Mouse (Mus musculus) liver, embryonic 11.5 days (tissue): ENCODE data around the gene Hif3a. TPM values are rescaled to one million over a fixed set of nuclear protein-coding genes. Genes with fewer than 3 reads are reported as not detected.
A peak's percentile ranks its signal among the peaks of the same experiment; 100 is the strongest.

Experiments used
- ATAC-seq: fragments of 200-750 bp; cut with Nextera tagmentation; replicated peaks from 2 replicates; pipeline ENCODE4 v1.8.0; 2017; ENCODE audit warnings: moderate number of reproducible peaks, mild to moderate bottlenecking, moderate TSS enrichment, moderate library complexity; ENCODE audit not compliant: low FRiP score
- DNase-seq: peaks from one replicate; pipeline ENCODE4 v3.0.0-alpha.2; 2017; ENCODE audit warnings: low spot score
- H3K27ac ChIP-seq: fragments of 300-500 bp; sonication (generic); 2 replicates; pipeline ENCODE4 v1.5.1; 2014; ENCODE audit warnings: mild to moderate bottlenecking, low read depth, low read length, control low read depth
- H3K27me3 ChIP-seq: fragments of 300-500 bp; sonication (generic); replicated peaks from 2 replicates; pipeline ENCODE4 v1.6.1; 2014; ENCODE audit warnings: low read length, mixed read lengths; ENCODE audit not compliant: control insufficient read depth, insufficient read depth
- H3K36me3 ChIP-seq: fragments of 300-500 bp; sonication (generic); 2 replicates; pipeline ENCODE4 v1.6.1; 2014; ENCODE audit warnings: mild to moderate bottlenecking, low read length, moderate library complexity, mixed read lengths; ENCODE audit not compliant: control insufficient read depth, insufficient read depth
- H3K4me1 ChIP-seq: fragments of 300-500 bp; sonication (generic); replicated peaks from 2 replicates; pipeline ENCODE4 v1.6.1; 2014; ENCODE audit warnings: low read length, mixed read lengths; ENCODE audit not compliant: control insufficient read depth, insufficient read depth
- H3K4me2 ChIP-seq: fragments of 300-500 bp; sonication (generic); 2 replicates; pipeline ENCODE4 v1.6.1; 2014; ENCODE audit warnings: mild to moderate bottlenecking, control low read depth, moderate library complexity
- H3K4me3 ChIP-seq: fragments of 300-500 bp; sonication (generic); 2 replicates; pipeline ENCODE4 v1.5.1; 2014; ENCODE audit warnings: low read depth, low read length, control low read depth
- H3K9ac ChIP-seq: fragments of 300-500 bp; sonication (generic); 2 replicates; pipeline ENCODE4 v1.6.1; 2014; ENCODE audit warnings: low read depth, low read length, control low read depth
- H3K9me3 ChIP-seq: fragments of 300-500 bp; sonication (generic); 2 replicates; pipeline ENCODE4 v1.6.1; 2016; ENCODE audit warnings: low read length, inconsistent platforms, mixed read lengths; ENCODE audit not compliant: control insufficient read depth
- WGBS: fragments of 180-500 bp; shearing (Covaris S2); extraction: QIAGEN DNeasy Blood & Tissue Kit; methylation state at CpG from one replicate; pipeline ENCODE4 v1.1.7; 2014; 5-methylcytosine and 5-hydroxymethylcytosine counted together
- polyA plus RNA-seq: library from polyadenylated mRNA; unstranded; fragments of >200 nt; fragmentation: Nextera tagmentation; extraction: Ambion mirVana; gene quantifications from 2 replicates; pipeline ENCODE4 v1.2.1, GENCODE M21; 2014

Gene Hif3a
- polyA plus RNA-seq, 1 experiment from 2014 or later: 28.3 TPM

- no peak for ATAC-seq
- no peaks in the 10 kb centered on the region for H3K9me3 ChIP-seq
Measured at GRCm38 (mm10) chr7:17030239-17030638, 32.0 kb downstream of the Hif3a start.

DNA sequence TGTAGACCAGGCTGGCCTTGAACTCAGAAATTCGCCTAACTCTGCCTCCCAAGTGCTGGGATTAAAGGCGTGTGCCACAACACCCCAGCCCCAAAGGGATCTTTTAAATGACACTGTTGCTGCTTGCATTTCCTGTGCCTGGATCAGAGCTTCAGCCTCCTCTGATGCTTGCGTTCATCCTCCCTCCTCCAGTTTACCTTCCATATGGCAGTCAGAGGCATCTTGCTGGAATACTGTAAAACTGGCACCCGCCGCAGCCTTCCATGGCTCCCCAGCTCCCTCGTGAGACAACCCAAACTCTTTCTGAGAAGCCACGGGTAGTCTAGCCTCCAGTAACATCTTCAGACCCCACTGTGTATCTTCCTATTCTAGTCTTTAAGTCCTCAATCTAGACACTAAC is 33.3 kb downstream of the Hif3a start:
- Histone ChIP-seq H3K4me2 (no peak overlapping the region), H3K4me3 (no peak overlapping the region), H3K4me1 (peaks cover 29% of the 10 kb centered on the region), H3K27me3 (no peaks in the 10 kb centered on the region), H3K9me3 (no peaks in the 10 kb centered on the region), H3K27ac (no peak overlapping the region; the same call in 1 of the 2 replicates), H3K9ac (no peak overlapping the region), H3K36me3 (peaks cover 4% of the 10 kb centered on the region; the same call in 1 of the 2 replicates)
- no peak for DNase-seq
- no peak for ATAC-seq
- whole genome bisulfite sequencing: 78% methylated on average over 7 of the region's 7 CpGs

More at GRCm38 (mm10) chr7:17030239-17030638, 32.0 kb downstream of the Hif3a start:
- H3K27me3 ChIP-seq: no peaks in the 10 kb centered on the region
- H3K4me1 ChIP-seq: peaks cover 18% of the 10 kb centered on the region
- no peak overlapping the region for H3K27ac ChIP-seq
- DNase-seq: no peak
- WGBS: 70% methylated on average over 7 of the region's 7 CpGs
- H3K9ac ChIP-seq: no peak overlapping the region
- no peak overlapping the region for H3K4me3 ChIP-seq
- no peak overlapping the region for H3K4me2 ChIP-seq
- H3K36me3 ChIP-seq: peaks cover 11% of the 10 kb centered on the region; the same call in 1 of the 2 replicates

GRCm38 (mm10) chr7:17027588-17028343 is 34.5 kb downstream of the Hif3a start, which contains the start of gene Ppp5c:
TSS of gene Ppp5c (minus strand) at chr7:17027924.
- WGBS: under 1% methylated on average over 56 of the region's 58 CpGs

GRCm38 (mm10) chr7:17026710-17027587 is 35.3 kb downstream of the Hif3a start:
- no peak for DNase-seq
- H3K9me3 ChIP-seq: no peaks in the 10 kb centered on the region
- peak overlapping the region; percentile 81 for H3K4me3 ChIP-seq
- peak; percentile 70 for ATAC-seq
- H3K27me3 ChIP-seq: no peaks in the 10 kb centered on the region
- peaks cover 6% of the 10 kb centered on the region; the same call in 1 of the 2 replicates for H3K36me3 ChIP-seq
- peak overlapping the region; percentile 81 for H3K4me2 ChIP-seq
- 4% methylated on average over 24 of the region's 24 CpGs for WGBS
- H3K4me1 ChIP-seq: peaks cover 32% of the 10 kb centered on the region
- H3K27ac ChIP-seq: peak overlapping the region; percentile 66
- peak overlapping the region; percentile 90 for H3K9ac ChIP-seq

More at GRCm38 (mm10) chr7:17027588-17028343, 34.5 kb downstream of the Hif3a start, which contains the start of gene Ppp5c:
- H3K27ac ChIP-seq: peak within 1 kb of the TSS; percentile 66
- peak within 1 kb of the TSS; percentile 90 for H3K9ac ChIP-seq
- H3K4me1 ChIP-seq: peaks cover 32% of the 10 kb centered on the region
- DNase-seq (peak; percentile 93), ATAC-seq (peak; percentile 80)
- no peaks in the 10 kb centered on the region for H3K27me3 ChIP-seq
- peak within 1 kb of the TSS; percentile 81 for H3K4me2 ChIP-seq
- peak within 1 kb of the TSS; percentile 81 for H3K4me3 ChIP-seq
- H3K9me3 ChIP-seq: no peaks in the 10 kb centered on the region
- no peaks in the 10 kb centered on the region for H3K36me3 ChIP-seq

DNA sequence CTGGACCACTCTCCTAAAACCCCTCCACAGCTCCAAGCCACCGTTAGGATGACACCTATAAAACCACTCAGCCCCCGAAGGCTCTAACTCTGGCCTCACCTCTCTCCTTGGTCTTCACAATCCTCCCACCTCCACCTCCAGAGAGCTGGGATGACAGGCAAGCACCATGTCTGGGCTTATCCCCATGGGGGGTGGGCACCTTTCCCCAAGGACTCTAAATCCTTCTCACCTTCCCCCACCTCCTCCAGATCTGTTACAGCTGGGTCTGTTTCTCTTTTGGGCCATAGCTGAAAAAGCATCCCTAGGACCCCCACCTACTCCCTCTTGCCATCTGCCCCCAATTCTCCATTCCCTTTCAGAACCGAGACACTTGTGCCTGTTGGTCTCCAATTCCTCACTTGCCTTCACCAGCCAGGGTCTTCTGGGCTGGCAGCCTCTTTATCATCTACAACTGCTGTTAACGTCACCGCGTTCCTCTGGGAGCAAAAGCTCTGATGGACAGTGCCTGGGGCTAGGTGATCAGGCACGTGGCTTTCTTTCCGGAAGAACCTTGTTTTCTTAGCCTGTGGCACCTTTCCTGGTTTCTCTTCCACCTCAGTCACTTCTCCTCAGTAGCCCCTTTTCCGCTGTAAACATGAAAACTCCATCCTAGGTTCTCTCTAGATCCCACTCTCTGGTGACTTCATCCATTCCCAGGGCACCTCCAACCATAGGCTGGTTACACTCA is 36.2 kb downstream of the Hif3a start:
- H3K9ac ChIP-seq: peak overlapping the region; percentile 90
- peak overlapping the region; percentile 81 for H3K4me3 ChIP-seq
- WGBS: 57% methylated on average over 9 of the region's 9 CpGs
- DNase-seq (no peak), ATAC-seq (no peak)
- H3K9me3 ChIP-seq: no peaks in the 10 kb centered on the region
- H3K27me3 ChIP-seq: no peaks in the 10 kb centered on the region
- H3K4me2 ChIP-seq: peak overlapping the region; percentile 81
- peaks cover 9% of the 10 kb centered on the region; the same call in 1 of the 2 replicates for H3K36me3 ChIP-seq
- no peak overlapping the region for H3K27ac ChIP-seq
- peaks cover 32% of the 10 kb centered on the region for H3K4me1 ChIP-seq

DNA sequence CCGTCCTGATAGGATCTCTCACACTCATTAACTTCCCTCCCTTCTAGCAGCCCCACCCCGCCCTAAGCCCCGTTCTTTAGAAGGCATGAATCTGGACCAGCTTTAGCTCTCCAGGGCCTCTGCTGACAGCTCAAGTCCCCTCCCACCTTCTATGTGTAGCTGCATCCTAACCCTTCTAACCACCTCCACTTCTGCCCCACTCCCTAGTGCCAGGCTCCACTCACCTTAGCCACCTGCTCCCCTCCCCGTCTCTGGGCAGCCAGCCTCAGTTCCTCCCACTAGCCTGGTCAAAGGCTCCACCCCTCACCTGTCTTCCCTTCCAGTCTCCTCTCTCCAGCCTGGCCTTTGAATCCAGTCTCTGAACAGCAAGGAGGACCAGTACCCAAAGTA is 36.7 kb downstream of the Hif3a start:
- WGBS: 46% methylated on average over 4 of the region's 4 CpGs
- no peak overlapping the region for H3K9ac ChIP-seq
- ATAC-seq (no peak), DNase-seq (no peak)
- H3K4me2 ChIP-seq: peak overlapping the region; percentile 81
- H3K9me3 ChIP-seq: no peaks in the 10 kb centered on the region
- H3K27me3 ChIP-seq: no peaks in the 10 kb centered on the region
- H3K4me3 ChIP-seq: peak overlapping the region; percentile 81
- peaks cover 13% of the 10 kb centered on the region; the same call in 1 of the 2 replicates for H3K36me3 ChIP-seq
- no peak overlapping the region for H3K27ac ChIP-seq
- H3K4me1 ChIP-seq: peaks cover 33% of the 10 kb centered on the region

DNA sequence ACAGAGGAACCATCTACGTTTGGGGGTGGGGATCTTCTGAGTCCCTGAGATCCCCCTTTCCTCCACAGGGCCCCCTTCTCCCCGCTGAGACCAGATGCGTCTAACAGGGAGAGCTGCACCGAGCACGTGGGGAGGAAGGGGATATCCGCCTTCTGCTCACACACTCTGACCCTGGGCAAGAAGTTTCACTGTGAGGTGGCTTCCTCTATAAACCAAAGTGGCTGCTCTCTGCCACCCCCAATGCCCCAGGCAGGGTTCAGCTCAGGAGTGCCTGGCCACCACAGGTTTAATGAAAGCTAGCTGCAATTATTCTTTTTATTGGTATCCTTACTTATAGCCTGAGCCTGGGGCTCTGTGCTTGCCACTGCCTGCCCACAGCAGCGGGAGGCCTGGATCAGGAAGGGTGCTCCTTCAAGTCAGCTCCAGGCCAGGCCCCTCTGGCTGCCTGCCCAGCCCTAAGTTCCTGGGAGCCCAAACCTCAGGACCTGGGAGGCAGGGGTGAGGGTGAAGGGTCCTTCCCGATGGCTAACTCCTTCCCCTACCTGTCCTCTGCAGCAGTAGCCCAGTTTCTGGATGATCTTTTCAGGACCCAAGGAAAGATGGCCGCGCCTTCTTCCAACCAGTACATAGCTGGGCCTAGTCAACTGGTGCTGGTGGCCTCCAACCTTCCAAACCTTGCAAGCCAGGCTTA is 37.3 kb downstream of the Hif3a start:
- 65% methylated on average over 10 of the region's 10 CpGs for WGBS
- Histone ChIP-seq H3K4me1 (peaks cover 35% of the 10 kb centered on the region), H3K36me3 (peaks cover 17% of the 10 kb centered on the region), H3K27me3 (no peaks in the 10 kb centered on the region), H3K4me3 (peak overlapping the region; percentile 81), H3K9me3 (no peaks in the 10 kb centered on the region), H3K4me2 (peak overlapping the region; percentile 81), H3K27ac (peak overlapping the region; percentile 45; the same call in 1 of the 2 replicates), H3K9ac (peak overlapping the region; percentile 32; the same call in 1 of the 2 replicates)
- no peak for ATAC-seq
- DNase-seq: no peak
